Mouse (Mus musculus): ENCODE measurements around the gene Tma7. TPM values are rescaled to one million over a fixed set of nuclear protein-coding genes. Genes with fewer than 3 reads are reported as not detected.

Tma7 gene
- polyA plus RNA-seq, 1 experiment from 2014 or later: 719 TPM

DNA sequence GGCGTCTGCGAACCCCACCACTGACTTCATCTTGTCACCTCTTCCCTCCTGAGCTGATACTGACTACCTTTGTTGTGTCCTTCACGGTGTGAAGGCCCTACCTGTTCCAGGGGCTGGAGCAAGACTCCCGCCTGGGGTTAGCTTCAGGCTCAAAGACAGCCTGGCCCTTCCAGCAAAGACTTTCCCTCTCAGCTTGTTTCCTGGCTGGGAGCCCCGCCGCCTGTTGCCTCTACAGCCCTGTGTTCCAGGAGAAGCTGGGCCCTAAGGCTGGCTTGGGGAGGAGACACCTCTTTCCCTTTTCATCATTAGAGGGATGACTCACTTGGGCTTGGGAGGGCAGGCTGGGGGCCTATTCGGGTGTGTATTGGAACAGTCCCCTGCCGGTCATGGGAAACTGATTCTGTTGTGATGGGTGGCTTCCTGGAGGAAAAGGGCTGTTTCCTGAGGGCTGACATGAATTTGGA lies 43.5 kb downstream of the Tma7 start:
- no peak for ATAC-seq (ENCODE audit: insufficient read depth, low FRiP score, low TSS enrichment)
- DNase-seq (ENCODE audit: low spot score): no peak
- Histone ChIP-seq H3K9ac (ENCODE audit: low read length) (peak overlapping the region; percentile 73), H3K27ac (ENCODE audit: low read depth, low read length) (no peak overlapping the region), H3K9me3 (ENCODE audit: control insufficient read depth, low read length) (no peaks in the 10 kb centered on the region), H3K27me3 (ENCODE audit: control insufficient read depth, insufficient read depth, low read length) (no peaks in the 10 kb centered on the region), H3K4me2 (ENCODE audit: low read depth) (peak overlapping the region; percentile 87), H3K36me3 (ENCODE audit: control insufficient read depth, insufficient read depth, low read length) (no peaks in the 10 kb centered on the region), H3K4me3 (ENCODE audit: low read depth, low read length) (peak overlapping the region; percentile 56), H3K4me1 (ENCODE audit: control insufficient read depth, insufficient read depth, low read length) (no peaks in the 10 kb centered on the region)
- WGBS: 21% methylated on average over 8 of the region's 8 CpGs

- peak within 1 kb of the TSS; percentile 87 for H3K4me2 ChIP-seq (ENCODE audit: low read depth)
- no peaks in the 10 kb centered on the region for H3K4me1 ChIP-seq (ENCODE audit: control insufficient read depth, insufficient read depth, low read length)
- WGBS: 0% methylated on average over 37 of the region's 40 CpGs
- ATAC-seq (ENCODE audit: insufficient read depth, low FRiP score, low TSS enrichment) (peak; percentile 76), DNase-seq (ENCODE audit: low spot score) (peak; percentile 82)
- no peaks in the 10 kb centered on the region for H3K9me3 ChIP-seq (ENCODE audit: control insufficient read depth, low read length)
- peak within 1 kb of the TSS; percentile 56 for H3K4me3 ChIP-seq (ENCODE audit: low read depth, low read length)
- no peaks in the 10 kb centered on the region for H3K36me3 ChIP-seq (ENCODE audit: control insufficient read depth, insufficient read depth, low read length)
- peak within 1 kb of the TSS; percentile 73 for H3K9ac ChIP-seq (ENCODE audit: low read length)
- no peaks in the 10 kb centered on the region for H3K27me3 ChIP-seq (ENCODE audit: control insufficient read depth, insufficient read depth, low read length)
- H3K27ac ChIP-seq (ENCODE audit: low read depth, low read length): no peak within 1 kb of the TSS
Measured at GRCm38 (mm10) chr9:109038086-109038895, 44.1 kb downstream of the Tma7 start, which contains the start of gene Shisa5. Shisa5 (plus strand) TSS chr9:109038565.

- no peaks in the 10 kb centered on the region for H3K4me1 ChIP-seq (ENCODE audit: control insufficient read depth, insufficient read depth, low read length)
- H3K9me3 ChIP-seq (ENCODE audit: control insufficient read depth, low read length): no peaks in the 10 kb centered on the region
- no peak for ATAC-seq (ENCODE audit: insufficient read depth, low FRiP score, low TSS enrichment)
- no peak overlapping the region for H3K9ac ChIP-seq (ENCODE audit: low read length)
- no peak overlapping the region for H3K4me2 ChIP-seq (ENCODE audit: low read depth)
- WGBS: 89% methylated on average over 6 of the region's 6 CpGs
- DNase-seq (ENCODE audit: low spot score): no peak
- no peaks in the 10 kb centered on the region for H3K27me3 ChIP-seq (ENCODE audit: control insufficient read depth, insufficient read depth, low read length)
- H3K27ac ChIP-seq (ENCODE audit: low read depth, low read length): no peak overlapping the region
- H3K36me3 ChIP-seq (ENCODE audit: control insufficient read depth, insufficient read depth, low read length): no peaks in the 10 kb centered on the region
- H3K4me3 ChIP-seq (ENCODE audit: low read depth, low read length): no peak overlapping the region
Measured at GRCm38 (mm10) chr9:109032435-109032834, 50.0 kb downstream of the Tma7 start.

GRCm38 (mm10) chr9:109031686-109032085 lies 50.7 kb downstream of the Tma7 start:
- no peak overlapping the region for H3K27ac ChIP-seq (ENCODE audit: low read depth, low read length)
- H3K36me3 ChIP-seq (ENCODE audit: control insufficient read depth, insufficient read depth, low read length): no peaks in the 10 kb centered on the region
- H3K9me3 ChIP-seq (ENCODE audit: control insufficient read depth, low read length): no peaks in the 10 kb centered on the region
- ATAC-seq (ENCODE audit: insufficient read depth, low FRiP score, low TSS enrichment) (no peak), DNase-seq (ENCODE audit: low spot score) (no peak)
- no peaks in the 10 kb centered on the region for H3K27me3 ChIP-seq (ENCODE audit: control insufficient read depth, insufficient read depth, low read length)
- 88% methylated on average over 8 of the region's 8 CpGs for WGBS
- H3K4me2 ChIP-seq (ENCODE audit: low read depth): no peak overlapping the region
- no peaks in the 10 kb centered on the region for H3K4me1 ChIP-seq (ENCODE audit: control insufficient read depth, insufficient read depth, low read length)
- no peak overlapping the region for H3K9ac ChIP-seq (ENCODE audit: low read length)
- H3K4me3 ChIP-seq (ENCODE audit: low read depth, low read length): no peak overlapping the region

DNA sequence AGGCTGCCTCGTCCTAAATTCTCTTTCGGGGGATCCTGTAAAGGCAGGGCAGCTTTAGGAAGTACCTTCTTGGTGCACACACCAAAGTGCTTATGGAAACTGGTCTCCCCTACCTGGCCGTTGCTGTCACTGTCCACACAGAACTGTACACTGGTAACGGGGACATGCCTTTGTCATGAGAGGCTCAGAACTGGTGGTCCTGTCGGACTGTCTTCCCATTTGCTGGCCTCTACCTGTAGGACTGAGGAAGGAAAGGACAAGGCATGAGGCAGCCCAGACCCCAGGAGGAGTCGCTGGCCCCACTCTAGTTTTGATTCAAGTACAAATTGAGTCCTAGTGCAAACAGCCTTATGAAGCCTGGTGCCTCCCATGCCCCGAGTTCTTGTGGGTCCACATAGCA lies 51.4 kb downstream of the Tma7 start:
- H3K27ac ChIP-seq (ENCODE audit: low read depth, low read length): no peak overlapping the region
- no peaks in the 10 kb centered on the region for H3K9me3 ChIP-seq (ENCODE audit: control insufficient read depth, low read length)
- no peak overlapping the region for H3K4me2 ChIP-seq (ENCODE audit: low read depth)
- H3K4me1 ChIP-seq (ENCODE audit: control insufficient read depth, insufficient read depth, low read length): no peaks in the 10 kb centered on the region
- H3K27me3 ChIP-seq (ENCODE audit: control insufficient read depth, insufficient read depth, low read length): no peaks in the 10 kb centered on the region
- H3K4me3 ChIP-seq (ENCODE audit: low read depth, low read length): no peak overlapping the region
- 91% methylated on average over 7 of the region's 7 CpGs for WGBS
- ATAC-seq (ENCODE audit: insufficient read depth, low FRiP score, low TSS enrichment): no peak
- H3K36me3 ChIP-seq (ENCODE audit: control insufficient read depth, insufficient read depth, low read length): no peaks in the 10 kb centered on the region
- DNase-seq (ENCODE audit: low spot score): no peak
- no peak overlapping the region for H3K9ac ChIP-seq (ENCODE audit: low read length)

DNA sequence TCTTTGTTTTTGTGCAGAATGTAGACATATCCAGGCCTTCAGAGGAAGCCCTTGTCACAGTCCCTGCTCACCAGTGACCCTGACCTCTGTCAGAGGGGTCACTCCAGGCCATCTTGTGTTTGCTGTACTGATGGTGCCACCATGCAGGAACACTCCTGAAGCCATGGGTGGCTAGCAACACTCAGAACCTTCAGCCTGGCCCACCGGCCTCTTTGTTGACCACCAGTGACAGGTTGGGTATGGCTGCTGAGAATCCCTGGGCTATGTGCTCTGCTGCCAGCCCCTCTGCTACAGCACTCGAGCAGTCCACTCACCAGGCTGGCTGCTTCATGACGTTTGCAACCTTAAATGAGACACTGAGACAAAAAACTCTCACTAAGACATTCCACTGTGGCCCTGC lies 52.1 kb downstream of the Tma7 start:
- DNase-seq (ENCODE audit: low spot score) (no peak), ATAC-seq (ENCODE audit: insufficient read depth, low FRiP score, low TSS enrichment) (no peak)
- Histone ChIP-seq H3K4me2 (ENCODE audit: low read depth) (no peak overlapping the region), H3K27ac (ENCODE audit: low read depth, low read length) (no peak overlapping the region), H3K9me3 (ENCODE audit: control insufficient read depth, low read length) (no peaks in the 10 kb centered on the region), H3K4me3 (ENCODE audit: low read depth, low read length) (no peak overlapping the region), H3K9ac (ENCODE audit: low read length) (no peak overlapping the region), H3K36me3 (ENCODE audit: control insufficient read depth, insufficient read depth, low read length) (no peaks in the 10 kb centered on the region), H3K27me3 (ENCODE audit: control insufficient read depth, insufficient read depth, low read length) (no peaks in the 10 kb centered on the region), H3K4me1 (ENCODE audit: control insufficient read depth, insufficient read depth, low read length) (no peaks in the 10 kb centered on the region)
- WGBS: 71% methylated on average over 3 of the region's 3 CpGs

DNA sequence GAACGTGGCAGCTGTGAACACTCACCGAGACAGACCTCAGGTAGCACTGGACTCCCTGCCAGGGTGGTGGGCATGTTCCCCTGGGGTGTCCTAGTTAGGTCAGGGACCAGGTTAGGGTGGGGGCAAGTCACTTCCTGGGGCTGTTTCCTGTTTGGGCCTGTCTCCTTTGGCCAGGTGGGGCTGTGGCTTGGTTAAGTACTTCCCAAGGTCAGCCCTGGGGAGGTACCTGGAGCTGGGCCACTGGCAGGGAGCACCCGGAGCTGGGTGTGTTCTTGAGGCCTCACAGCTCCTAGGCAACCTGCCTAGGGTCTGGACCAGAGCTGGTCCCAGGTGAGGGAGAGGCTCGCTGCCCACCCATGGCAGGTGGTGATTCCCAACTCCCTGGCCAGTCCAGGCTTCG lies 53.5 kb downstream of the Tma7 start:
- Histone ChIP-seq H3K4me1 (ENCODE audit: control insufficient read depth, insufficient read depth, low read length) (no peaks in the 10 kb centered on the region), H3K4me2 (ENCODE audit: low read depth) (no peak overlapping the region), H3K27ac (ENCODE audit: low read depth, low read length) (no peak overlapping the region), H3K27me3 (ENCODE audit: control insufficient read depth, insufficient read depth, low read length) (no peaks in the 10 kb centered on the region), H3K36me3 (ENCODE audit: control insufficient read depth, insufficient read depth, low read length) (no peaks in the 10 kb centered on the region; the same call in 1 of the 2 replicates), H3K9me3 (ENCODE audit: control insufficient read depth, low read length) (no peaks in the 10 kb centered on the region), H3K9ac (ENCODE audit: low read length) (no peak overlapping the region), H3K4me3 (ENCODE audit: low read depth, low read length) (no peak overlapping the region)
- no peak for DNase-seq (ENCODE audit: low spot score)
- 75% methylated on average over 5 of the region's 5 CpGs for WGBS
- ATAC-seq (ENCODE audit: insufficient read depth, low FRiP score, low TSS enrichment): no peak

GRCm38 (mm10) chr9:109028421-109028820 lies 54.0 kb downstream of the Tma7 start:
- H3K4me2 ChIP-seq (ENCODE audit: low read depth): no peak overlapping the region
- no peak overlapping the region for H3K27ac ChIP-seq (ENCODE audit: low read depth, low read length)
- no peaks in the 10 kb centered on the region for H3K27me3 ChIP-seq (ENCODE audit: control insufficient read depth, insufficient read depth, low read length)
- no peaks in the 10 kb centered on the region for H3K4me1 ChIP-seq (ENCODE audit: control insufficient read depth, insufficient read depth, low read length)
- 76% methylated on average over 3 of the region's 3 CpGs for WGBS
- DNase-seq (ENCODE audit: low spot score) (no peak), ATAC-seq (ENCODE audit: insufficient read depth, low FRiP score, low TSS enrichment) (no peak)
- no peak overlapping the region for H3K4me3 ChIP-seq (ENCODE audit: low read depth, low read length)
- no peaks in the 10 kb centered on the region; the same call in 1 of the 2 replicates for H3K36me3 ChIP-seq (ENCODE audit: control insufficient read depth, insufficient read depth, low read length)
- H3K9ac ChIP-seq (ENCODE audit: low read length): no peak overlapping the region
- no peaks in the 10 kb centered on the region for H3K9me3 ChIP-seq (ENCODE audit: control insufficient read depth, low read length)

DNA sequence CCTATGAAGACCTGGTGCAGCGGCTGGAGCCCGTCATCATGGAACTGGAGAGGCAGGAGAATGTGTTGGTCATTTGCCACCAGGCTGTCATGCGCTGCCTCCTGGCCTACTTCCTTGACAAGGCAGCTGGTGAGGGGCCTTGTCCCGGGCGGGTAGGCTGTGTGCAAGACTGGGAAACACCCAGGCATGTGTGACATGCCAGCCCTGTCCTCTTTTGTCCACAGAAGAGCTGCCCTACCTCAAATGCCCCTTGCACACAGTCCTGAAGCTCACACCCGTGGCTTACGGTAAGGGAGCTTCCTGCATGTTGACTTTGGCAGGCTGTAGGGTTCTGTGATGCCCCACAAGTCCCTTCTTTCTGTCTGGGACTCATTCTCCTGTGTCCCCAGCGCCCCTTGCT lies 54.9 kb downstream of the Tma7 start:
- Histone ChIP-seq H3K4me2 (ENCODE audit: low read depth) (no peak overlapping the region), H3K4me3 (ENCODE audit: low read depth, low read length) (no peak overlapping the region), H3K27me3 (ENCODE audit: control insufficient read depth, insufficient read depth, low read length) (no peaks in the 10 kb centered on the region), H3K9me3 (ENCODE audit: control insufficient read depth, low read length) (no peaks in the 10 kb centered on the region), H3K27ac (ENCODE audit: low read depth, low read length) (0 out of 2 replicates have a peak overlapping the region, but pooled peaks have one; percentile 20), H3K4me1 (ENCODE audit: control insufficient read depth, insufficient read depth, low read length) (no peaks in the 10 kb centered on the region), H3K9ac (ENCODE audit: low read length) (no peak overlapping the region), H3K36me3 (ENCODE audit: control insufficient read depth, insufficient read depth, low read length) (no peaks in the 10 kb centered on the region; the same call in 1 of the 2 replicates)
- 84% methylated on average over 8 of the region's 8 CpGs for WGBS
- ATAC-seq (ENCODE audit: insufficient read depth, low FRiP score, low TSS enrichment) (no peak), DNase-seq (ENCODE audit: low spot score) (no peak)

Data from neural tube, embryonic 11.5 days (tissue).